Mouse (Mus musculus): ENCODE data around the gene Tango6. TPM values are rescaled to one million over a fixed set of nuclear protein-coding genes. Genes with fewer than 3 reads are reported as not detected.

Gene Tango6
- polyA plus RNA-seq, 1 experiment from 2014 or later: 7.2 TPM

GRCm38 (mm10) chr8:106704901-106705321, 22.0 kb downstream of the Tango6 start:
- no peak overlapping the region for H3K27ac ChIP-seq (ENCODE audit: low read depth, low read length)

GRCm38 (mm10) chr8:106706194-106706593, 23.3 kb downstream of the Tango6 start:
- no peak for ATAC-seq (ENCODE audit: low FRiP score)
- Histone ChIP-seq H3K9ac (ENCODE audit: low read depth, low read length) (no peak overlapping the region), H3K4me2 (replicated peaks; ENCODE audit: low read depth, low read length) (no peak overlapping the region), H3K27ac (ENCODE audit: low read depth, low read length) (no peak overlapping the region), H3K4me1 (replicated peaks; ENCODE audit: control insufficient read depth, insufficient read depth, low read length) (no peaks in the 10 kb centered on the region), H3K9me3 (ENCODE audit: control insufficient read depth, low read length) (no peaks in the 10 kb centered on the region), H3K4me3 (ENCODE audit: low read depth, low read length) (no peak overlapping the region), H3K36me3 (ENCODE audit: control insufficient read depth, insufficient read depth, low read length) (no peaks in the 10 kb centered on the region), H3K27me3 (ENCODE audit: control insufficient read depth, insufficient read depth, low read length) (no peaks in the 10 kb centered on the region)
- WGBS: 92% methylated on average over 6 of the region's 6 CpGs
- no peak for DNase-seq (ENCODE audit: low spot score)

More at GRCm38 (mm10) chr8:106704901-106705321, 22.0 kb downstream of the Tango6 start:
- Histone ChIP-seq H3K4me3 (ENCODE audit: low read depth, low read length) (no peak overlapping the region), H3K9ac (ENCODE audit: low read depth, low read length) (no peak overlapping the region), H3K9me3 (ENCODE audit: control insufficient read depth, low read length) (no peaks in the 10 kb centered on the region), H3K4me2 (replicated peaks; ENCODE audit: low read depth, low read length) (no peak overlapping the region), H3K36me3 (ENCODE audit: control insufficient read depth, insufficient read depth, low read length) (no peaks in the 10 kb centered on the region), H3K27me3 (ENCODE audit: control insufficient read depth, insufficient read depth, low read length) (no peaks in the 10 kb centered on the region), H3K4me1 (replicated peaks; ENCODE audit: control insufficient read depth, insufficient read depth, low read length) (no peaks in the 10 kb centered on the region)
- ATAC-seq (ENCODE audit: low FRiP score) (no peak), DNase-seq (ENCODE audit: low spot score) (no peak)
- 79% methylated on average over 9 of the region's 9 CpGs for WGBS

- H3K27me3 ChIP-seq (ENCODE audit: control insufficient read depth, insufficient read depth, low read length): no peaks in the 10 kb centered on the region
- H3K27ac ChIP-seq (ENCODE audit: low read depth, low read length): no peak overlapping the region
- H3K9ac ChIP-seq (ENCODE audit: low read depth, low read length): no peak overlapping the region
- no peaks in the 10 kb centered on the region for H3K4me1 ChIP-seq (replicated peaks; ENCODE audit: control insufficient read depth, insufficient read depth, low read length)
- H3K9me3 ChIP-seq (ENCODE audit: control insufficient read depth, low read length): no peaks in the 10 kb centered on the region
- DNase-seq (ENCODE audit: low spot score) (no peak), ATAC-seq (ENCODE audit: low FRiP score) (no peak)
- no peak overlapping the region for H3K4me2 ChIP-seq (replicated peaks; ENCODE audit: low read depth, low read length)
- no peak overlapping the region for H3K4me3 ChIP-seq (ENCODE audit: low read depth, low read length)
- 93% methylated on average over 2 of the region's 2 CpGs for WGBS
- no peaks in the 10 kb centered on the region for H3K36me3 ChIP-seq (ENCODE audit: control insufficient read depth, insufficient read depth, low read length)
Measured at GRCm38 (mm10) chr8:106710002-106710401, 27.1 kb downstream of the Tango6 start.

GRCm38 (mm10) chr8:106712487-106712886, 29.6 kb downstream of the Tango6 start:
- Histone ChIP-seq H3K4me1 (replicated peaks; ENCODE audit: control insufficient read depth, insufficient read depth, low read length) (no peaks in the 10 kb centered on the region), H3K9ac (ENCODE audit: low read depth, low read length) (no peak overlapping the region), H3K36me3 (ENCODE audit: control insufficient read depth, insufficient read depth, low read length) (no peaks in the 10 kb centered on the region), H3K9me3 (ENCODE audit: control insufficient read depth, low read length) (no peaks in the 10 kb centered on the region), H3K4me3 (ENCODE audit: low read depth, low read length) (no peak overlapping the region), H3K27me3 (ENCODE audit: control insufficient read depth, insufficient read depth, low read length) (no peaks in the 10 kb centered on the region), H3K27ac (ENCODE audit: low read depth, low read length) (no peak overlapping the region), H3K4me2 (replicated peaks; ENCODE audit: low read depth, low read length) (no peak overlapping the region)
- no peak for ATAC-seq (ENCODE audit: low FRiP score)
- WGBS: 83% methylated on average over 3 of the region's 3 CpGs
- DNase-seq (ENCODE audit: low spot score): no peak

- ATAC-seq (ENCODE audit: low FRiP score) (no peak), DNase-seq (ENCODE audit: low spot score) (no peak)
- Histone ChIP-seq H3K9ac (ENCODE audit: low read depth, low read length) (no peak overlapping the region), H3K4me3 (ENCODE audit: low read depth, low read length) (no peak overlapping the region), H3K27me3 (ENCODE audit: control insufficient read depth, insufficient read depth, low read length) (no peaks in the 10 kb centered on the region), H3K36me3 (ENCODE audit: control insufficient read depth, insufficient read depth, low read length) (no peaks in the 10 kb centered on the region), H3K27ac (ENCODE audit: low read depth, low read length) (no peak overlapping the region), H3K9me3 (ENCODE audit: control insufficient read depth, low read length) (no peaks in the 10 kb centered on the region), H3K4me2 (replicated peaks; ENCODE audit: low read depth, low read length) (no peak overlapping the region), H3K4me1 (replicated peaks; ENCODE audit: control insufficient read depth, insufficient read depth, low read length) (no peaks in the 10 kb centered on the region)
- 76% methylated on average over 4 of the region's 4 CpGs for WGBS
Measured at GRCm38 (mm10) chr8:106714297-106714696, 31.4 kb downstream of the Tango6 start.

GRCm38 (mm10) chr8:106718091-106718500, 35.2 kb downstream of the Tango6 start:
- Histone ChIP-seq H3K9me3 (ENCODE audit: control insufficient read depth, low read length) (no peaks in the 10 kb centered on the region), H3K9ac (ENCODE audit: low read depth, low read length) (no peak overlapping the region), H3K27me3 (ENCODE audit: control insufficient read depth, insufficient read depth, low read length) (no peaks in the 10 kb centered on the region), H3K27ac (ENCODE audit: low read depth, low read length) (no peak overlapping the region), H3K4me2 (replicated peaks; ENCODE audit: low read depth, low read length) (no peak overlapping the region), H3K4me3 (ENCODE audit: low read depth, low read length) (no peak overlapping the region), H3K36me3 (ENCODE audit: control insufficient read depth, insufficient read depth, low read length) (no peaks in the 10 kb centered on the region), H3K4me1 (replicated peaks; ENCODE audit: control insufficient read depth, insufficient read depth, low read length) (no peaks in the 10 kb centered on the region)
- DNase-seq (ENCODE audit: low spot score) (peak; percentile 76), ATAC-seq (ENCODE audit: low FRiP score) (no peak)
- WGBS: 34% methylated on average over 17 of the region's 17 CpGs

GRCm38 (mm10) chr8:106720921-106721320, 38.1 kb downstream of the Tango6 start:
- no peak overlapping the region for H3K9ac ChIP-seq (ENCODE audit: low read depth, low read length)
- H3K4me2 ChIP-seq (replicated peaks; ENCODE audit: low read depth, low read length): no peak overlapping the region
- WGBS: 74% methylated on average over 8 of the region's 8 CpGs
- H3K27ac ChIP-seq (ENCODE audit: low read depth, low read length): no peak overlapping the region
- DNase-seq (ENCODE audit: low spot score): no peak
- ATAC-seq (ENCODE audit: low FRiP score): no peak
- no peaks in the 10 kb centered on the region for H3K4me1 ChIP-seq (replicated peaks; ENCODE audit: control insufficient read depth, insufficient read depth, low read length)
- no peaks in the 10 kb centered on the region for H3K36me3 ChIP-seq (ENCODE audit: control insufficient read depth, insufficient read depth, low read length)
- H3K4me3 ChIP-seq (ENCODE audit: low read depth, low read length): no peak overlapping the region
- H3K27me3 ChIP-seq (ENCODE audit: control insufficient read depth, insufficient read depth, low read length): peaks cover 6% of the 10 kb centered on the region
- H3K9me3 ChIP-seq (ENCODE audit: control insufficient read depth, low read length): no peaks in the 10 kb centered on the region

GRCm38 (mm10) chr8:106722453-106722852, 39.6 kb downstream of the Tango6 start:
- no peak overlapping the region for H3K9ac ChIP-seq (ENCODE audit: low read depth, low read length)
- H3K4me3 ChIP-seq (ENCODE audit: low read depth, low read length): no peak overlapping the region
- 75% methylated on average over 6 of the region's 6 CpGs for WGBS
- H3K36me3 ChIP-seq (ENCODE audit: control insufficient read depth, insufficient read depth, low read length): no peaks in the 10 kb centered on the region
- H3K27ac ChIP-seq (ENCODE audit: low read depth, low read length): no peak overlapping the region
- no peak for ATAC-seq (ENCODE audit: low FRiP score)
- H3K4me1 ChIP-seq (replicated peaks; ENCODE audit: control insufficient read depth, insufficient read depth, low read length): no peaks in the 10 kb centered on the region; the same call in 1 of the 2 replicates
- peaks cover 7% of the 10 kb centered on the region for H3K27me3 ChIP-seq (ENCODE audit: control insufficient read depth, insufficient read depth, low read length)
- no peak for DNase-seq (ENCODE audit: low spot score)
- no peak overlapping the region for H3K4me2 ChIP-seq (replicated peaks; ENCODE audit: low read depth, low read length)
- H3K9me3 ChIP-seq (ENCODE audit: control insufficient read depth, low read length): no peaks in the 10 kb centered on the region

- Histone ChIP-seq H3K4me1 (replicated peaks; ENCODE audit: control insufficient read depth, insufficient read depth, low read length) (no peaks in the 10 kb centered on the region; the same call in 1 of the 2 replicates), H3K27ac (ENCODE audit: low read depth, low read length) (no peak overlapping the region), H3K4me3 (ENCODE audit: low read depth, low read length) (no peak overlapping the region), H3K9me3 (ENCODE audit: control insufficient read depth, low read length) (no peaks in the 10 kb centered on the region), H3K27me3 (ENCODE audit: control insufficient read depth, insufficient read depth, low read length) (peaks cover 7% of the 10 kb centered on the region), H3K4me2 (replicated peaks; ENCODE audit: low read depth, low read length) (no peak overlapping the region), H3K9ac (ENCODE audit: low read depth, low read length) (no peak overlapping the region), H3K36me3 (ENCODE audit: control insufficient read depth, insufficient read depth, low read length) (no peaks in the 10 kb centered on the region)
- peak; percentile 52 for DNase-seq (ENCODE audit: low spot score)
- ATAC-seq (ENCODE audit: low FRiP score): no peak
- 21% methylated on average over 2 of the region's 2 CpGs for WGBS
Measured at GRCm38 (mm10) chr8:106723921-106724320, 41.1 kb downstream of the Tango6 start.

All from hindbrain, embryonic 11.5 days (tissue).